Comparison of ENCODE assay signal across 10 mouse cellular contexts in the genomic region with DNA sequence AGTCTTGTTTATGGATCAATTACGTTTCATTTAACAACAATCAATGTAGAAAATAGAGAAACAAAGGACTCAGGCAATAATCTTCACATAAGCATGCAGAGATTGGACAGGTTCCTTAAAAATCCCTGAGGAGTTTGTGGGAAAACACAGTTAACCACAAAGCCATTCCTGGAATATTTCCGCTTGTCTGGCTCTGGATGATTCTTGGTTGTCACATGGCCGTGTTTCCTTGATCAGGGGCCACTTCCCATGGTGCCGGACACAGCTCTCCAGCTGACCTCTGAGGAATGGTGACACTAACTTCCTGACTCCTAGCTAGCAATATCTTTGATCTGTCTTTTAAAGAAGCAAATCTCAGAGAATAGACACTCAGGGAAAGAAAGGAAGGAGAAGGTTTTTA.
DNase-seq lines count a peak whose midpoint lies in the region; ATAC-seq and TF ChIP-seq lines count a peak whose summit lies in the region.
"Had no signal": no experiment of that assay in that cellular context is flagged by ENCODE, and none has a peak within 500 bp of the region (broad histone marks: within the 10 kb centered on the region; RNA-seq: fewer than 3 reads in every experiment).

No protein-coding gene starts in this region.

- no peak for TF ChIP-seq CTCF in kidney, adult 2 months (conservative IDR thresholded peaks at IDR 0.05; ENCODE audit: insufficient read depth, insufficient read length, low read depth, low read length)

- no peaks in the 10 kb centered on the region for H3K27me3 ChIP-seq in kidney, adult 2 months (replicated peaks; ENCODE audit: control insufficient read depth, insufficient read depth, low read length)
- no peaks in the 10 kb centered on the region for H3K27me3 ChIP-seq in kidney, embryonic 16.5 days (ENCODE audit: insufficient read depth, low read length)
- H3K27me3 ChIP-seq in heart, embryonic 15.5 days, result no peaks in the 10 kb centered on the region
- H3K27me3 ChIP-seq in forebrain, embryonic 15.5 days, result no peaks in the 10 kb centered on the region
- H3K27me3 ChIP-seq in forebrain, embryonic 16.5 days (replicated peaks; ENCODE audit: control insufficient read depth, insufficient read depth, low read length), result no peaks in the 10 kb centered on the region

- no peak overlapping the region for H3K4me2 ChIP-seq in kidney, embryonic 16.5 days (replicated peaks; ENCODE audit: low read depth, low read length)
- H3K4me2 ChIP-seq in heart, embryonic 15.5 days, result no peak overlapping the region
- no peak overlapping the region for H3K4me2 ChIP-seq in forebrain, embryonic 15.5 days (replicated peaks)
- no peak overlapping the region for H3K4me2 ChIP-seq in forebrain, embryonic 16.5 days (ENCODE audit: low read length)

- no peak for ATAC-seq in kidney, embryonic 16.5 days (ENCODE audit: low FRiP score, low TSS enrichment)
- 0 out of 2 replicates have a peak, but pooled peaks have one; percentile 31 for ATAC-seq in heart, embryonic 15.5 days (replicated peaks; ENCODE audit: insufficient number of reproducible peaks, insufficient read depth, low FRiP score, low read depth)
- ATAC-seq in activated CD4-positive, CD25-positive, alpha-beta regulatory T cell, adult 4 months, result no peak
- ATAC-seq in forebrain, embryonic 15.5 days (replicated peaks), result no peak
- ATAC-seq in forebrain, embryonic 16.5 days, result no peak

- 43% methylated on average over 4 of the region's 4 CpGs for WGBS in kidney, adult 2 months
- 41% methylated on average over 4 of the region's 4 CpGs for WGBS in kidney, embryonic 16.5 days
- WGBS in heart, embryonic 15.5 days, result 34% methylated on average over 4 of the region's 4 CpGs
- WGBS in forebrain, embryonic 15.5 days, result 49% methylated on average over 4 of the region's 4 CpGs
- WGBS in forebrain, embryonic 16.5 days, result 56% methylated on average over 4 of the region's 4 CpGs

- H3K4me1 ChIP-seq in kidney, adult 2 months (ENCODE audit: control insufficient read depth, insufficient read depth, low read length), result no peaks in the 10 kb centered on the region
- 0 out of 2 replicates have a peak, but pooled peaks cover 2% of the 10 kb centered on the region for H3K4me1 ChIP-seq in kidney, embryonic 16.5 days (ENCODE audit: insufficient read depth, low read length)
- H3K4me1 ChIP-seq in heart, embryonic 15.5 days (replicated peaks), result no peaks in the 10 kb centered on the region
- H3K4me1 ChIP-seq in forebrain, embryonic 15.5 days, result no peaks in the 10 kb centered on the region
- no peaks in the 10 kb centered on the region for H3K4me1 ChIP-seq in forebrain, embryonic 16.5 days (replicated peaks; ENCODE audit: control insufficient read depth, insufficient read depth, low read length)

- DNase-seq in kidney, adult 2 months, result peak; percentile 82
- peak; percentile 10 for DNase-seq in brain, adult 2 months (ENCODE audit: low read depth, low spot score)
- DNase-seq in lung, postnatal 25 days (ENCODE audit: low spot score), result peak; percentile 51
- DNase-seq: cerebellum, adult 11-12 months; spleen, adult 18-20 months had no signal

- TF ChIP-seq POLR2A in kidney, adult 2 months (IDR thresholded peaks at IDR 0.05; ENCODE audit: low read depth, low read length), result no peak

- H3K9ac ChIP-seq in kidney, embryonic 16.5 days (replicated peaks; ENCODE audit: low read length), result no peak overlapping the region
- H3K9ac ChIP-seq in heart, embryonic 15.5 days, result no peak overlapping the region
- H3K9ac ChIP-seq in forebrain, embryonic 15.5 days (replicated peaks), result no peak overlapping the region
- H3K9ac ChIP-seq in forebrain, embryonic 16.5 days (replicated peaks; ENCODE audit: low read depth, low read length), result no peak overlapping the region

- no peaks in the 10 kb centered on the region for H3K9me3 ChIP-seq in kidney, embryonic 16.5 days (ENCODE audit: low read length)
- no peaks in the 10 kb centered on the region for H3K9me3 ChIP-seq in heart, embryonic 15.5 days (replicated peaks)
- no peaks in the 10 kb centered on the region for H3K9me3 ChIP-seq in forebrain, embryonic 15.5 days
- no peaks in the 10 kb centered on the region for H3K9me3 ChIP-seq in forebrain, embryonic 16.5 days (ENCODE audit: control insufficient read depth, low read length)

- H3K4me3 ChIP-seq in kidney, adult 2 months (ENCODE audit: insufficient read depth, low read depth, low read length), result no peak overlapping the region
- no peak overlapping the region for H3K4me3 ChIP-seq in kidney, embryonic 16.5 days (ENCODE audit: low read length)
- no peak overlapping the region for H3K4me3 ChIP-seq in heart, embryonic 15.5 days
- no peak overlapping the region for H3K4me3 ChIP-seq in forebrain, embryonic 15.5 days
- H3K4me3 ChIP-seq in forebrain, embryonic 16.5 days (replicated peaks; ENCODE audit: low read length), result no peak overlapping the region

- H3K36me3 ChIP-seq in kidney, adult 2 months (ENCODE audit: control insufficient read depth, insufficient read depth, low read length), result no peaks in the 10 kb centered on the region
- H3K36me3 ChIP-seq in kidney, embryonic 16.5 days (ENCODE audit: insufficient read depth, low read length), result no peaks in the 10 kb centered on the region
- H3K36me3 ChIP-seq in heart, embryonic 15.5 days, result no peaks in the 10 kb centered on the region
- no peaks in the 10 kb centered on the region for H3K36me3 ChIP-seq in forebrain, embryonic 15.5 days
- H3K36me3 ChIP-seq in forebrain, embryonic 16.5 days (ENCODE audit: control insufficient read depth, insufficient read depth), result no peaks in the 10 kb centered on the region

- H3K27ac ChIP-seq in kidney, adult 2 months (ENCODE audit: insufficient read depth, low read depth, low read length), result no peak overlapping the region
- H3K27ac ChIP-seq in kidney, embryonic 16.5 days (ENCODE audit: low read length), result no peak overlapping the region
- 0 out of 2 replicates have a peak overlapping the region, but pooled peaks have one; percentile 20 for H3K27ac ChIP-seq in heart, embryonic 15.5 days
- no peak overlapping the region for H3K27ac ChIP-seq in forebrain, embryonic 15.5 days (replicated peaks)
- H3K27ac ChIP-seq in forebrain, embryonic 16.5 days (ENCODE audit: low read length), result no peak overlapping the region

Comparison
In these comparisons a context has a peak if more than half of its experiments do, and no peak if none do; other contexts are left out.
1. DNase-seq: peak in every context shown above with its lines; median percentile 82 in kidney, adult 2 months; 51 in lung, postnatal 25 days; 10 in brain, adult 2 months.